Mouse (Mus musculus) stomach, embryonic 15.5 days (tissue): ENCODE results near the gene Gm16451. TPM values are rescaled to one million over a fixed set of nuclear protein-coding genes. Genes with fewer than 3 reads are reported as not detected.
"Not testable (repeated sequence)": the region's sequence is repeated elsewhere in the genome, so short reads cannot be mapped to it uniquely, and the experiment has no call there.

Experiments
- ATAC-seq: fragments of 200-750 bp; cut with Nextera tagmentation; 2 replicates; pipeline ENCODE4 v1.8.0; 2017; ENCODE audit warnings: low read depth, moderate number of reproducible peaks, moderate TSS enrichment; ENCODE audit not compliant: insufficient read depth, low FRiP score
- H3K27ac ChIP-seq: fragments of 300-500 bp; sonication (generic); 2 replicates; pipeline ENCODE4 v1.5.1; 2015; ENCODE audit warnings: mild to moderate bottlenecking, inconsistent platforms
- H3K27me3 ChIP-seq: fragments of 300-500 bp; sonication (generic); replicated peaks from 2 replicates; pipeline ENCODE4 v1.6.1; 2015; ENCODE audit warnings: inconsistent platforms
- H3K36me3 ChIP-seq: fragments of 300-500 bp; sonication (generic); 2 replicates; pipeline ENCODE4 v1.6.1; 2015; ENCODE audit warnings: inconsistent platforms
- H3K4me1 ChIP-seq: fragments of 300-500 bp; sonication (generic); 2 replicates; pipeline ENCODE4 v1.6.1; 2015; ENCODE audit warnings: inconsistent platforms
- H3K4me2 ChIP-seq: fragments of 300-500 bp; sonication (generic); 2 replicates; pipeline ENCODE4 v1.6.1; 2015; ENCODE audit warnings: mild to moderate bottlenecking, inconsistent platforms
- H3K4me3 ChIP-seq: fragments of 300-500 bp; sonication (generic); replicated peaks from 2 replicates; pipeline ENCODE4 v1.5.1; 2015; ENCODE audit warnings: inconsistent platforms
- H3K9ac ChIP-seq: fragments of 300-500 bp; sonication (generic); 2 replicates; pipeline ENCODE4 v1.6.1; 2015; ENCODE audit warnings: inconsistent platforms
- H3K9me3 ChIP-seq: fragments of 300-500 bp; sonication (generic); 2 replicates; pipeline ENCODE4 v1.6.1; 2016; ENCODE audit warnings: inconsistent platforms
- WGBS: fragments of 180-500 bp; shearing (Covaris S2); methylation state at CpG from one replicate; pipeline ENCODE4 v1.1.7; 2015; 5-methylcytosine and 5-hydroxymethylcytosine counted together
- polyA plus RNA-seq: library from polyadenylated mRNA; unstranded; fragments of >200 nt; fragmentation: Nextera tagmentation; extraction: Ambion mirVana; gene quantifications from 2 replicates; pipeline ENCODE4 v1.2.1, GENCODE M21; 2015

Gm16451 gene
- not detected in 2 replicates for polyA plus RNA-seq

DNA sequence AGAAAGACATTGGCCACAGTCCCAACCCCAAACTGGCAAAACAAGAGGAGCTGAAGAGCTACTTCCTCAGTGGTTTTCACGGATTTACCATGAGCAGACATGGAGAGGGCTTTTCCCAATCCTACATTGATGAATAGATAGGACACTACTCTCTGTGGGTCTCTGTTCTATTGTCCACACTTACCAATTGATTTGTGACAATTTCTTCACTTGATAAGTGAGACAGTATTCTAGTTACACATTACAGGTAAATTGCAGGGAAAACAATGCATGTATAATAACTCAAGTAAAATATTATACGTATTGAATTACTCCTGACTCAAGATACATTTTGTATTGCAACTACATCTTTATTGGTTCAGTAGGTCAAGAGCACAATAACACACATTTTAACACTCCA is at the start of gene Gm16451:
Gm16451 (minus strand) TSS at position 101 of the 400 bp plus-strand sequence.
- not testable (repeated sequence) for H3K4me1 ChIP-seq, H3K9me3 ChIP-seq, H3K36me3 ChIP-seq, H3K4me3 ChIP-seq, H3K9ac ChIP-seq, H3K4me2 ChIP-seq, H3K27ac ChIP-seq, H3K27me3 ChIP-seq, ATAC-seq
- whole genome bisulfite sequencing, result no CpG with 5 or more reads among the region's 2 CpGs

DNA sequence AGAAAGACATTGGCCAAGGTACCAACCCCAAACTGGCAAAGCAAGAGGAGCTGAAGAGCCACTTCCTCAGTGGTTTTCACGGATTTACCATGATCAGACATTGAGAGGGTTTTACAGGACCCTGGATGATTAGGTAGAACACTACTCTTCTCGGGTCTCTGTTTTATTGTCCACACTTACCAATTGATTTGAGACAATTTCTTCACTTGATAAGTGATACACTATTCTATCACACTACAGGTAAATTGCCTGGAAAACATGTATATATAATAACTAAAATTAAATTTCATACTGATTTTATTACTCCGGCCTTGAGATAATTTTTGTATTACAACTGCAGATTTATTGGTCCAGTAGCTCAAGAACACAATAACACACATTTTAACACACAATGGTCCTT is 45.9 kb upstream of the Gm16451 start, which contains the start of gene Vmn1r142:
Vmn1r142 (minus strand) TSS at position 101 of the 400 bp plus-strand sequence.
- ATAC-seq, H3K9me3 ChIP-seq, H3K27me3 ChIP-seq, H3K27ac ChIP-seq, H3K4me2 ChIP-seq, H3K4me3 ChIP-seq, H3K4me1 ChIP-seq, H3K9ac ChIP-seq, H3K36me3 ChIP-seq: not testable (repeated sequence)
- WGBS, result no CpG with 5 or more reads among the region's 3 CpGs

DNA sequence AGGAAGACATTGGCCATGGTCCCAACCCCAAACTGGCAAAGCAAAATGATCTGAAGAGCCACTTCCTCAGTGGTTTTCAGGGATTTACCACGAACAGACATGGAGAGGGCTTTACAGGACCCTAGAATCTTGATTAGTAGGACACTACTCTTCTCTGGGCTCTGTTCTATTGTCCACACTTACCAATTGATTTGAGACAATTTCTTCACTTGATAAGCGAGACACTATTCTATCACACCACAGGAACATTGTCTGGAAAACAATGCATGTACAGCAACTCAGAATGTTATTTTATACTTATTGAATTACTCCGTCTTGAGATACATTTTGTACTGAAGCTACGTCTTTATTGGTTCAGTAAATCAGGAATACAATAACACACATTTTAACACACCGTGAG is 16.6 kb upstream of the Gm16451 start, which contains the start of gene Gm10666:
Gm10666 (minus strand) TSS at position 101 of the 400 bp plus-strand sequence.
- H3K27ac ChIP-seq, H3K4me2 ChIP-seq, ATAC-seq, H3K27me3 ChIP-seq, H3K4me1 ChIP-seq, H3K9me3 ChIP-seq, H3K36me3 ChIP-seq, H3K9ac ChIP-seq, H3K4me3 ChIP-seq: not testable (repeated sequence)
- no CpG with 5 or more reads among the region's 5 CpGs for WGBS

DNA sequence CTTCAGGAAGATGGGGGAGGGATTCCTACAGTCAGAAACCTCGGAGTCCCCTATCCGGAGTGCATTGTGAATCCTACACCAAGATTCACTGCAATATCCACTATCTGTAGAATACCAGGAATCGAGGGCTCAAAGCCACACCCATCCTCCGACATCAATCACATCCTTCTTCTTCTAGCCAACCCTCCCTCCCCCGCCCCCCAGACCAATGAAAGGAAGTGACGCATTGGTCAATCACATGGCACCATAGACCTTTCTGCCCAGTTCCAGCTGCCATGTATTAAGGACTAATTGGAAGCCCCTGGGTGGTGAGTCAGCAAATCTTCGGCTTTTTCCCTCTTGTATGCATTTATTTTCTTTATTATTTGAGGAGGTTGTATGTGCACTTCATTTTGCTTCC is 49.3 kb downstream of the Gm16451 start, which contains the start of gene Vmn1r139:
Vmn1r139 (plus strand) TSS at position 301 of the 400 bp plus-strand sequence.
- not testable (repeated sequence) for H3K4me2 ChIP-seq, ATAC-seq, H3K9me3 ChIP-seq, H3K27me3 ChIP-seq, H3K36me3 ChIP-seq, H3K4me1 ChIP-seq, H3K4me3 ChIP-seq, H3K9ac ChIP-seq, H3K27ac ChIP-seq
- WGBS, result no CpG with 5 or more reads among the region's 7 CpGs

Other genes with a start within 250 kb of the Gm16451 start
- not detected in 2 replicates for gene Gm5891, start 197.0 kb downstream of the Gm16451 start, polyA plus RNA-seq
- not detected in 2 replicates for gene Vmn1r137, start 123.7 kb downstream of the Gm16451 start, polyA plus RNA-seq
- gene Vmn1r138, start 89.3 kb downstream of the Gm16451 start, polyA plus RNA-seq, result not detected in 2 replicates
- gene Gm6176, start 61.9 kb downstream of the Gm16451 start, polyA plus RNA-seq, result not detected in 2 replicates
- gene Vmn1r139, start 49.2 kb downstream of the Gm16451 start, polyA plus RNA-seq, result not detected in 2 replicates
- not detected in 2 replicates for gene Gm10666, start 16.5 kb upstream of the Gm16451 start, polyA plus RNA-seq
- gene Vmn1r142, start 45.8 kb upstream of the Gm16451 start, polyA plus RNA-seq, result not detected in 2 replicates
- not detected in 2 replicates for gene Vmn1r143, start 71.1 kb upstream of the Gm16451 start, polyA plus RNA-seq
- gene Gm8653, start 83.0 kb upstream of the Gm16451 start, polyA plus RNA-seq, result not detected in 2 replicates
- gene Gm8453, start 111.2 kb upstream of the Gm16451 start, polyA plus RNA-seq, result not detected in 2 replicates
- not detected in 2 replicates for gene Gm4187, start 211.5 kb upstream of the Gm16451 start, polyA plus RNA-seq